Mouse (Mus musculus) midbrain, embryonic 11.5 days (tissue): ENCODE results near the gene Gm2663. TPM values are rescaled to one million over a fixed set of nuclear protein-coding genes. Genes with fewer than 3 reads are reported as not detected.
"Not testable (repeated sequence)": the region's sequence is repeated elsewhere in the genome, so short reads cannot be mapped to it uniquely, and the experiment has no call there.

Experiments used
- ATAC-seq: fragments of 200-750 bp; cut with Nextera tagmentation; 2 replicates; pipeline ENCODE4 v1.8.0; 2017; ENCODE audit warnings: moderate TSS enrichment, moderate library complexity; ENCODE audit not compliant: low FRiP score
- DNase-seq: peaks from one replicate; pipeline ENCODE4 v3.0.0; 2015; ENCODE audit warnings: low spot score; ENCODE audit errors: missing footprints
- H3K27ac ChIP-seq: fragments of 300-500 bp; sonication (generic); 2 replicates; pipeline ENCODE4 v1.5.1; 2014; ENCODE audit warnings: low read depth, low read length
- H3K27me3 ChIP-seq: fragments of 300-500 bp; sonication (generic); 2 replicates; pipeline ENCODE4 v1.6.1; 2014; ENCODE audit warnings: mild to moderate bottlenecking, low read length, moderate library complexity, mixed read lengths; ENCODE audit not compliant: control insufficient read depth, insufficient read depth
- H3K36me3 ChIP-seq: fragments of 300-500 bp; sonication (generic); 2 replicates; pipeline ENCODE4 v1.6.1; 2014; ENCODE audit warnings: mild to moderate bottlenecking, low read length, moderate library complexity, mixed read lengths; ENCODE audit not compliant: control insufficient read depth, insufficient read depth
- H3K4me1 ChIP-seq: fragments of 300-500 bp; sonication (generic); 2 replicates; pipeline ENCODE4 v1.6.1; 2014; ENCODE audit warnings: low read length; ENCODE audit not compliant: control insufficient read depth, insufficient read depth
- H3K4me2 ChIP-seq: fragments of 300-500 bp; sonication (generic); 2 replicates; pipeline ENCODE4 v1.6.1; 2014; ENCODE audit warnings: mild to moderate bottlenecking, moderate library complexity
- H3K4me3 ChIP-seq: fragments of 300-500 bp; sonication (generic); 2 replicates; pipeline ENCODE4 v1.5.1; 2014; ENCODE audit warnings: low read depth, low read length
- H3K9ac ChIP-seq: fragments of 300-500 bp; sonication (generic); 2 replicates; pipeline ENCODE4 v1.6.1; 2014; ENCODE audit warnings: low read length
- H3K9me3 ChIP-seq: fragments of 300-500 bp; sonication (generic); 2 replicates; pipeline ENCODE4 v1.6.1; 2016; ENCODE audit warnings: low read length; ENCODE audit not compliant: control insufficient read depth
- WGBS: fragments of 180-500 bp; shearing (Covaris S2); extraction: QIAGEN DNeasy Blood & Tissue Kit; methylation state at CpG from one replicate; pipeline ENCODE4 v1.1.7; 2014; 5-methylcytosine and 5-hydroxymethylcytosine counted together
- polyA plus RNA-seq: library from polyadenylated mRNA; unstranded; fragments of >200 nt; fragmentation: Nextera tagmentation; extraction: Ambion mirVana; gene quantifications from 2 replicates; pipeline ENCODE4 v1.2.1, GENCODE M21; 2014

The Gm2663 gene
- polyA plus RNA-seq, result not detected in 2 replicates

GRCm38 (mm10) chr6:40999379-40999778 lies at the start of gene Gm2663:
TSS of gene Gm2663 (minus strand) at chr6:40999479.
- not testable (repeated sequence) for H3K9ac ChIP-seq, H3K4me1 ChIP-seq, H3K27ac ChIP-seq, H3K4me3 ChIP-seq, H3K4me2 ChIP-seq, H3K36me3 ChIP-seq, H3K9me3 ChIP-seq, H3K27me3 ChIP-seq, ATAC-seq, DNase-seq

GRCm38 (mm10) chr6:41048602-41049001 lies 49.3 kb upstream of the Gm2663 start:
- no peak overlapping the region for H3K4me3 ChIP-seq
- 93% methylated on average over 1 of the region's 1 CpGs for WGBS
- H3K9ac ChIP-seq, result no peak overlapping the region
- H3K27ac ChIP-seq, result no peak overlapping the region
- ATAC-seq, result no peak
- no peaks in the 10 kb centered on the region for H3K9me3 ChIP-seq
- no peaks in the 10 kb centered on the region for H3K4me1 ChIP-seq
- no peak for DNase-seq
- H3K4me2 ChIP-seq, result no peak overlapping the region
- no peaks in the 10 kb centered on the region for H3K27me3 ChIP-seq
- H3K36me3 ChIP-seq, result no peaks in the 10 kb centered on the region

- WGBS, result 65% methylated on average over 1 of the region's 1 CpGs
- H3K36me3 ChIP-seq, result no peaks in the 10 kb centered on the region
- no peak overlapping the region for H3K27ac ChIP-seq
- ATAC-seq (no peak), DNase-seq (no peak)
- H3K27me3 ChIP-seq, result no peaks in the 10 kb centered on the region
- H3K9ac ChIP-seq, result no peak overlapping the region
- H3K9me3 ChIP-seq, result no peaks in the 10 kb centered on the region
- no peak overlapping the region for H3K4me2 ChIP-seq
- H3K4me1 ChIP-seq, result no peaks in the 10 kb centered on the region
- H3K4me3 ChIP-seq, result no peak overlapping the region
Measured at GRCm38 (mm10) chr6:41047961-41048360, 48.7 kb upstream of the Gm2663 start.

DNA sequence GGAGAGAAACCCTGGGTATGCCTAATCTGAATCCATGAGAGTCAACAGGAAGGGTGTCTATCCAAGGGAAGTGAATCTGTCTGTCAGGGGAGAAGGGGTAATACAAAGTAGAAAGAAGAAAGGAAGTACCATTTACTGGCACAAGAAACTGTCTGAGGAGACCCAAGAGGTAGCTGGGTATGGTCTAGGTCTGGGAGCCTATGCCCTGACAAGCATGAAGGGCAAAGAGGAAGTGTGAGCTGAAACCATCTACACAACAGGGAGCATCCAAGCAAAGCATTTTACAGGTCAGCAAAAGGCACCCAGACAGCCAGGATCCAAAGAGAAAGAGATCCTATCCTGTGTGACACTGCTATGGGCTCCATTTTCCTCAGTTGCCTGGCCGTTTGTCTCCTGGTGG lies 47.9 kb upstream of the Gm2663 start:
- WGBS, result 77% methylated on average over 1 of the region's 1 CpGs
- no peaks in the 10 kb centered on the region for H3K9me3 ChIP-seq
- no peaks in the 10 kb centered on the region for H3K36me3 ChIP-seq
- no peak overlapping the region for H3K9ac ChIP-seq
- H3K4me2 ChIP-seq, result no peak overlapping the region
- H3K4me3 ChIP-seq, result no peak overlapping the region
- ATAC-seq (no peak), DNase-seq (no peak)
- H3K27ac ChIP-seq, result no peak overlapping the region
- H3K27me3 ChIP-seq, result no peaks in the 10 kb centered on the region
- H3K4me1 ChIP-seq, result no peaks in the 10 kb centered on the region

- no peaks in the 10 kb centered on the region for H3K9me3 ChIP-seq
- DNase-seq (no peak), ATAC-seq (no peak)
- H3K4me2 ChIP-seq, result no peak overlapping the region
- 62% methylated on average over 2 of the region's 2 CpGs for WGBS
- no peak overlapping the region for H3K9ac ChIP-seq
- no peaks in the 10 kb centered on the region for H3K4me1 ChIP-seq
- H3K36me3 ChIP-seq, result no peaks in the 10 kb centered on the region
- H3K27me3 ChIP-seq, result no peaks in the 10 kb centered on the region
- no peak overlapping the region for H3K27ac ChIP-seq
- H3K4me3 ChIP-seq, result no peak overlapping the region
Measured at GRCm38 (mm10) chr6:41046553-41046952, 47.3 kb upstream of the Gm2663 start.

GRCm38 (mm10) chr6:41044753-41045152 lies 45.5 kb upstream of the Gm2663 start:
- H3K9me3 ChIP-seq, result no peaks in the 10 kb centered on the region
- H3K9ac ChIP-seq, result no peak overlapping the region
- H3K27me3 ChIP-seq, result no peaks in the 10 kb centered on the region
- WGBS, result 75% methylated on average over 1 of the region's 1 CpGs
- DNase-seq (no peak), ATAC-seq (no peak)
- H3K36me3 ChIP-seq, result no peaks in the 10 kb centered on the region
- H3K27ac ChIP-seq, result no peak overlapping the region
- H3K4me1 ChIP-seq, result no peaks in the 10 kb centered on the region
- H3K4me3 ChIP-seq, result no peak overlapping the region
- H3K4me2 ChIP-seq, result no peak overlapping the region

DNA sequence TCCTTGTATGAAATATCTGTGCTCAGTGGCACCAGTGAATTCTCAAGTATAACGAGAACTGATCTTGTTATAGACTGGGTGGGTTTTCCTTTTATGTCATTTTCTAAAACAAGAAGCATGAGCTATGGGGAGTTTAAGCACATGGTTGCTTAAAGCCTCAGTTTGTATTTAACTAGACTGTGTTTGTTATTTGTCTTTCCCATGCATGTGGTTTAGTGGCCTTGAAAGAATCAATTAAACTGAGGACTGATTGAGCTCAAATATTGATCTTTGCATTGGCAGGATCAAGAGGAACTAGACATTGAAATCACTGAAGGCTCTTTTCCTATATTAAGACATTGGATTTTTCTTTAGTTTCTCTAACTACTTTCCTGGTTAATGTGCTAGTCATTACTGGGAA lies 45.0 kb upstream of the Gm2663 start:
- Histone ChIP-seq H3K9me3 (no peaks in the 10 kb centered on the region), H3K27ac (no peak overlapping the region), H3K9ac (no peak overlapping the region), H3K36me3 (no peaks in the 10 kb centered on the region), H3K4me3 (no peak overlapping the region), H3K4me2 (no peak overlapping the region), H3K27me3 (no peaks in the 10 kb centered on the region), H3K4me1 (no peaks in the 10 kb centered on the region)
- ATAC-seq (no peak), DNase-seq (no peak)
- 87% methylated on average over 1 of the region's 1 CpGs for WGBS

DNA sequence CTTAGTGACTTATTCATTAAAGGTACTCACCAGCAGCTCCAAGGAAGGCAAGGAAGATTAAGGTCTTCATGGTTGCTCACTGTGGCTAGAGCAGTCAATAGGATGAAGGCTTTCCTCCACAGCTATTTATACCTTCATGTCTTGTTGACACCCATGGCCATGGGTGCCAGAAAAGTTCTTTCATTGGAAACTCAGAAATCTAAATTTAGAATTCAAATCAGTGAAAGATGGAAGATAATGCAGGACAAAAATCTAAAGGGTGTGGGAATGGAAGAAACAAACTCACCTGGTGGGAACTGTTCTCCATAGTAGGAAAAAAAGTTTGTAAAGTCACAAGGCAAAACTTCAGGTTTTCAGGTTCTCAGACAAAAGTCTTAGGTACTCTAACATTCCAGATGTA lies 36.1 kb upstream of the Gm2663 start, which contains the start of gene 2210010C04Rik:
2210010C04Rik (minus strand) TSS at position 101 of the 400 bp plus-strand sequence.
- DNase-seq (no peak), ATAC-seq (no peak)
- H3K9me3 ChIP-seq, result no peaks in the 10 kb centered on the region
- no peak within 1 kb of the TSS for H3K27ac ChIP-seq
- no peak within 1 kb of the TSS for H3K4me3 ChIP-seq
- no peaks in the 10 kb centered on the region for H3K36me3 ChIP-seq
- H3K4me2 ChIP-seq, result no peak within 1 kb of the TSS
- H3K4me1 ChIP-seq, result no peaks in the 10 kb centered on the region
- no peak within 1 kb of the TSS for H3K9ac ChIP-seq
- H3K27me3 ChIP-seq, result no peaks in the 10 kb centered on the region

GRCm38 (mm10) chr6:41032802-41033201 lies 33.5 kb upstream of the Gm2663 start:
- H3K27me3 ChIP-seq, result no peaks in the 10 kb centered on the region
- no peak overlapping the region for H3K4me3 ChIP-seq
- H3K9me3 ChIP-seq, result no peaks in the 10 kb centered on the region
- H3K4me2 ChIP-seq, result no peak overlapping the region
- no peak for ATAC-seq
- no peak for DNase-seq
- no peak overlapping the region for H3K9ac ChIP-seq
- 88% methylated on average over 6 of the region's 6 CpGs for WGBS
- no peaks in the 10 kb centered on the region for H3K4me1 ChIP-seq
- H3K36me3 ChIP-seq, result no peaks in the 10 kb centered on the region
- H3K27ac ChIP-seq, result no peak overlapping the region

DNA sequence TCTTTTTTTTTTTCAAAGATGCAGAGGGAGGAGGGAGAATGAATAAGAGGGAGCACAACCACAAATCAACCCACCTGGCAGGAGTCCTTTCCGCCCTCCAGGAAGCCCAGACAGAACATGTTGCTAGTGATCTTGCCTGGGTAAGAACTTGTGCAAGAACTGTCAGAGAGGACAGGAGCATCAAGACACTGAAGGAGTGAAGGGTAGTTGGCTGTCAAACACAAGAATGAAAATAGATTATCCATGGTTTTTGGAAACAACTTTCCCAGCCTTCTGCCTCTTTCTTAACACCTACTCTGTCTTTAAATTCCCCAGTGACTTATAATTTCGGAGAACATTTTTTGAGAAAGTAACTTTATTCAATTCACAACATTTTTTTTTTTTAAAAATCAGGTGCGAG lies 33.0 kb upstream of the Gm2663 start:
- WGBS, result 81% methylated on average over 3 of the region's 3 CpGs
- ATAC-seq (no peak), DNase-seq (no peak)
- Histone ChIP-seq H3K4me3 (no peak overlapping the region), H3K4me2 (no peak overlapping the region), H3K9me3 (no peaks in the 10 kb centered on the region), H3K9ac (no peak overlapping the region), H3K27me3 (no peaks in the 10 kb centered on the region), H3K36me3 (no peaks in the 10 kb centered on the region), H3K4me1 (no peaks in the 10 kb centered on the region), H3K27ac (no peak overlapping the region)
